Mouse (Mus musculus) T-helper 17 cell (primary cell): Measurements from ENCODE around the gene Olfr658.

Experiments used
- in situ Hi-C, 2 experiments: fragments of 300-600 bp; cut with MboI, MseI; formaldehyde crosslinking; loops; 1 replicate in 1 of 2; 2 replicates in 1 of 2; pipeline ENCODE4 v1.15.1; 2025; ENCODE audit warnings: high pct_unique_total_duplicates in 2 of 2

Olfr658 gene

GRCm38 (mm10) chr7:104646841-104647482, at the start of gene Olfr658:
Olfr658 (minus strand) TSS chr7:104647305.
- in situ Hi-C loops = no loop called here

GRCm38 (mm10) chr7:104686201-104686600, 39.1 kb upstream of the Olfr658 start, which contains the start of gene Olfr661:
Olfr661 (plus strand) TSS chr7:104686501.
- in situ Hi-C loops = no loop called here

- in situ Hi-C loops = no loop called here
Measured at GRCm38 (mm10) chr7:104666453-104666852, 19.3 kb upstream of the Olfr658 start, which contains the start of gene Olfr659. Olfr659 (plus strand) TSS chr7:104666753.

- in situ Hi-C loops = loop anchor here in 1 of 2 experiments (25.0 kb wide), 1 partner anchor 888 kb away; no protein-coding TSS in a partner anchor
Measured at GRCm38 (mm10) chr7:104624494-104624893, 22.6 kb downstream of the Olfr658 start, which contains the start of gene Olfr657. Olfr657 (plus strand) TSS chr7:104624794.

GRCm38 (mm10) chr7:104613655-104614054, 33.5 kb downstream of the Olfr658 start, which contains the start of gene Olfr656:
Olfr656 (plus strand) TSS chr7:104613955.
- in situ Hi-C loops = loop anchor here in 1 of 2 experiments (25.0 kb wide), 1 partner anchor 899 kb away; no protein-coding TSS in a partner anchor

- in situ Hi-C loops = loop anchor here (5.0 to 25.0 kb wide), 7 partner anchors 157 to 908 kb away; partner anchors contain the start of genes Olfr649 (in 1 of the 2) and Trim30b (in 1 of the 2)
Measured at GRCm38 (mm10) chr7:104604727-104605126, 42.4 kb downstream of the Olfr658 start.

GRCm38 (mm10) chr7:104603173-104603572, 43.9 kb downstream of the Olfr658 start:
- in situ Hi-C loops = loop anchor here (5.0 to 25.0 kb wide), 6 partner anchors 156 to 909 kb away; partner anchors contain the start of genes Olfr649 (in 1 of the 2) and Trim30b (in 1 of the 2)

- in situ Hi-C loops = loop anchor here (5.0 to 25.0 kb wide), 6 partner anchors 154 to 911 kb away; partner anchors contain the start of genes Olfr649 (in 1 of the 2) and Trim30b (in 1 of the 2)
Measured at GRCm38 (mm10) chr7:104601679-104602078, 45.4 kb downstream of the Olfr658 start, which contains the start of gene Olfr655. Olfr655 (minus strand) TSS chr7:104601779.
